Mouse (Mus musculus) CH12.LX (cell line): ENCODE data around the gene Mmab.

Experiments used
- CTCF ChIP-seq, 2 experiments: IDR thresholded peaks in 1 of 2; conservative IDR thresholded peaks in 1 of 2; 2 replicates each; pipeline ENCODE4 v1.5.1; 2011 to 2012; ENCODE audit warnings: low read depth in 2 of 2, low read length in 2 of 2, improper control_type of control experiment in 1 of 2, inconsistent platforms in 1 of 2, mild to moderate bottlenecking in 1 of 2, moderate library complexity in 1 of 2
- E2F4 ChIP-seq: IDR thresholded peaks from 2 replicates; pipeline ENCODE4 v1.6.1; 2011; ENCODE audit warnings: low read depth, low read length, improper control_type of control experiment; ENCODE audit not compliant: insufficient replicate concordance
- EP300 ChIP-seq: IDR thresholded peaks from 2 replicates; pipeline ENCODE4 v1.6.1; 2011; ENCODE audit warnings: low read length, improper control_type of control experiment
- ETS1 ChIP-seq: conservative IDR thresholded peaks from 2 replicates; pipeline ENCODE4 v1.6.1; 2012; ENCODE audit warnings: low read depth, mild to moderate bottlenecking, inconsistent platforms, low read length, improper control_type of control experiment, moderate library complexity
- KAT2A ChIP-seq: IDR thresholded peaks from 2 replicates; pipeline ENCODE4 v1.6.1; 2012; ENCODE audit warnings: low read length, improper control_type of control experiment, inconsistent platforms; ENCODE audit not compliant: insufficient replicate concordance
- MAFK ChIP-seq: IDR thresholded peaks from 2 replicates; pipeline ENCODE4 v1.6.1; 2011; ENCODE audit warnings: low read length, improper control_type of control experiment; ENCODE audit not compliant: insufficient replicate concordance
- MAX ChIP-seq: IDR thresholded peaks from 2 replicates; pipeline ENCODE4 v1.6.1; 2011; ENCODE audit warnings: low read length, improper control_type of control experiment
- MEF2A ChIP-seq: IDR thresholded peaks from 2 replicates; pipeline ENCODE4 v1.6.1; 2014; ENCODE audit warnings: low read depth, mild to moderate bottlenecking, inconsistent platforms, low read length, improper control_type of control experiment, borderline replicate concordance
- POLR2A ChIP-seq: IDR thresholded peaks from 2 replicates; pipeline ENCODE4 v1.6.1; 2011; ENCODE audit warnings: low read depth, mild to moderate bottlenecking, improper control_type of control experiment, low read length
- POLR2AphosphoS2 ChIP-seq: IDR thresholded peaks from 2 replicates; pipeline ENCODE4 v1.6.1; 2011; ENCODE audit warnings: low read depth, low read length, improper control_type of control experiment
- RAD21 ChIP-seq: IDR thresholded peaks from 2 replicates; pipeline ENCODE4 v1.6.1; 2011; ENCODE audit warnings: low read depth, mild to moderate bottlenecking, low read length, improper control_type of control experiment, moderate library complexity
- RCOR1 ChIP-seq: conservative IDR thresholded peaks from 2 replicates; pipeline ENCODE4 v1.6.1; 2012; ENCODE audit warnings: low read depth, mild to moderate bottlenecking, inconsistent platforms, low read length, improper control_type of control experiment
- TBP ChIP-seq: conservative IDR thresholded peaks from 2 replicates; pipeline ENCODE4 v1.6.1; 2011; ENCODE audit warnings: low read depth, low read length, improper control_type of control experiment
- ZNF384 ChIP-seq: IDR thresholded peaks from 2 replicates; pipeline ENCODE4 v1.6.1; 2012; ENCODE audit warnings: low read depth, low read length, improper control_type of control experiment, inconsistent platforms

GRCm38 (mm10) chr5:114383184-114383904 is 60.5 kb downstream of the Mmab start:
- TF ChIP-seq ZNF384 (peak; percentile 22; the same call in 1 of the 2 replicates), MAX (no peak), ETS1 (no peak), CTCF (conservative IDR thresholded peaks at IDR 0.05 in 1 of 2, IDR thresholded peaks at IDR 0.05 in 1 of 2; ENCODE audit: low read depth in 2 of 2, low read length in 2 of 2) (peak; percentile 80 to 88), MAFK (no peak), MEF2A (no peak), POLR2A (no peak), EP300 (no peak), RAD21 (peak; percentile 50), KAT2A (no peak), TBP (no peak), POLR2AphosphoS2 (no peak), E2F4 (no peak), RCOR1 (no peak)
